Mouse (Mus musculus): ENCODE results near the gene Rbms2.
"Not testable (repeated sequence)": the region's sequence is repeated elsewhere in the genome, so short reads cannot be mapped to it uniquely, and the experiment has no call there.

Gene Rbms2

GRCm38 (mm10) chr10:128193113-128193512 is 13.0 kb upstream of the Rbms2 start:
- in situ Hi-C loops (cut with MboI, MseI) = no loop called here

GRCm38 (mm10) chr10:128192030-128192766 is 12.1 kb upstream of the Rbms2 start:
- in situ Hi-C loops (cut with MboI, MseI) = not testable (repeated sequence)

- in situ Hi-C loops (cut with MboI, MseI) = no loop called here
Measured at GRCm38 (mm10) chr10:128191472-128191871, 11.4 kb upstream of the Rbms2 start.

- in situ Hi-C loops (cut with MboI, MseI) = loop anchor here (5.0 kb wide), 3 partner anchors 46 to 96 kb away; partner anchors contain the start of gene Baz2a (in 1 of the 2)
Measured at GRCm38 (mm10) chr10:128188242-128188877, 8.3 kb upstream of the Rbms2 start.

GRCm38 (mm10) chr10:128187181-128187605 is 7.1 kb upstream of the Rbms2 start:
- in situ Hi-C loops (cut with MboI, MseI) = loop anchor here (5.0 kb wide), 3 partner anchors 45 to 95 kb away; partner anchors contain the start of gene Baz2a (in 1 of the 2)

GRCm38 (mm10) chr10:128185959-128186358 is 5.9 kb upstream of the Rbms2 start:
- in situ Hi-C loops (cut with MboI, MseI) = loop anchor here (5.0 kb wide), 3 partner anchors 44 to 94 kb away; partner anchors contain the start of gene Baz2a (in 1 of the 2)

GRCm38 (mm10) chr10:128185277-128185940 is 5.3 kb upstream of the Rbms2 start:
- in situ Hi-C loops (cut with MboI, MseI) = loop anchor here (5.0 kb wide), 3 partner anchors 43 to 93 kb away; partner anchors contain the start of gene Baz2a (in 1 of the 2)

GRCm38 (mm10) chr10:128184296-128184695 is 4.2 kb upstream of the Rbms2 start:
- in situ Hi-C loops (cut with MboI, MseI) = no loop called here

GRCm38 (mm10) chr10:128177316-128177715 is 2.8 kb downstream of the Rbms2 start:
- in situ Hi-C loops (cut with MboI, MseI) = no loop called here

GRCm38 (mm10) chr10:128175996-128176755 is 3.9 kb downstream of the Rbms2 start:
- in situ Hi-C loops (cut with MboI, MseI) = no loop called here

GRCm38 (mm10) chr10:128175302-128175701 is 4.8 kb downstream of the Rbms2 start:
- in situ Hi-C loops (cut with MboI, MseI) = no loop called here

GRCm38 (mm10) chr10:128171348-128171747 is 8.7 kb downstream of the Rbms2 start:
- in situ Hi-C loops (cut with MboI, MseI) = not testable (repeated sequence)

GRCm38 (mm10) chr10:128167091-128167490 is 13.0 kb downstream of the Rbms2 start:
- in situ Hi-C loops (cut with MboI, MseI) = no loop called here

- in situ Hi-C loops (cut with MboI, MseI) = not testable (repeated sequence)
Measured at GRCm38 (mm10) chr10:128165726-128166125, 14.4 kb downstream of the Rbms2 start.

GRCm38 (mm10) chr10:128153978-128154377 is 26.1 kb downstream of the Rbms2 start:
- in situ Hi-C loops (cut with MboI, MseI) = no loop called here

- in situ Hi-C loops (cut with MboI, MseI) = no loop called here
Measured at GRCm38 (mm10) chr10:128150941-128151340, 29.2 kb downstream of the Rbms2 start.

GRCm38 (mm10) chr10:128149592-128149991 is 30.5 kb downstream of the Rbms2 start:
- in situ Hi-C loops (cut with MboI, MseI) = no loop called here

- in situ Hi-C loops (cut with MboI, MseI) = no loop called here
Measured at GRCm38 (mm10) chr10:128148789-128149365, 31.2 kb downstream of the Rbms2 start.

- in situ Hi-C loops (cut with MboI, MseI) = loop anchor here (5.0 kb wide), 2 partner anchors 42 to 97 kb away; no protein-coding TSS in a partner anchor
Measured at GRCm38 (mm10) chr10:128144961-128145360, 35.1 kb downstream of the Rbms2 start.

- in situ Hi-C loops (cut with MboI, MseI) = loop anchor here (5.0 kb wide), 2 partner anchors 44 to 99 kb away; no protein-coding TSS in a partner anchor
Measured at GRCm38 (mm10) chr10:128143659-128144058, 36.4 kb downstream of the Rbms2 start.

- in situ Hi-C loops (cut with MboI, MseI) = loop anchor here (5.0 kb wide), 2 partner anchors 45 to 100 kb away; no protein-coding TSS in a partner anchor
Measured at GRCm38 (mm10) chr10:128142165-128142564, 37.9 kb downstream of the Rbms2 start.

All from T-helper 17 cell (primary cell).